Mouse (Mus musculus): Measurements from ENCODE around the gene Cenpb. TPM values are rescaled to one million over a fixed set of nuclear protein-coding genes. Genes with fewer than 3 reads are reported as not detected.

The Cenpb gene
- total RNA-seq, 2 experiments from 2014 or later, result 106 to 108 TPM

GRCm38 (mm10) chr2:131200710-131201109 lies 20.8 kb upstream of the Cenpb start:
- no peak for DNase-seq (ENCODE audit: low spot score in 2 of 2)

GRCm38 (mm10) chr2:131196606-131197316 lies 16.9 kb upstream of the Cenpb start:
- no peak for DNase-seq (ENCODE audit: low spot score in 2 of 2)

- DNase-seq (ENCODE audit: low spot score in 2 of 2), result no peak
These were observed 11.1 kb upstream of the Cenpb start for GRCm38 (mm10) chr2:131191005-131191390.

- DNase-seq (ENCODE audit: low spot score in 2 of 2), result no peak
These were observed 10.6 kb upstream of the Cenpb start for GRCm38 (mm10) chr2:131190344-131191004.

- DNase-seq (ENCODE audit: low spot score in 2 of 2), result no peak
These were observed 9.8 kb upstream of the Cenpb start for GRCm38 (mm10) chr2:131189521-131190309.

GRCm38 (mm10) chr2:131188311-131188710 lies 8.4 kb upstream of the Cenpb start:
- DNase-seq (ENCODE audit: low spot score in 2 of 2), result no peak

- DNase-seq (ENCODE audit: low spot score in 2 of 2), result no peak
These were observed 7.7 kb upstream of the Cenpb start for GRCm38 (mm10) chr2:131187602-131187922.

- DNase-seq (ENCODE audit: low spot score in 2 of 2), result peak; percentile 64 to 79
These were observed 7.1 kb upstream of the Cenpb start, which contains the start of the genes Cdc25b and Spef1 for GRCm38 (mm10) chr2:131186771-131187601. Gene Cdc25b (plus strand): TSS chr2:131186949. Gene Spef1 (minus strand): TSS chr2:131187282.

- DNase-seq (ENCODE audit: low spot score in 2 of 2), result no peak
These were observed 6.5 kb upstream of the Cenpb start for GRCm38 (mm10) chr2:131186343-131186742.

GRCm38 (mm10) chr2:131179246-131179886 lies 501 bp downstream of the Cenpb start:
- DNase-seq (ENCODE audit: low spot score in 2 of 2), result peak; percentile 69 to 73

GRCm38 (mm10) chr2:131178828-131179245 lies 1.0 kb downstream of the Cenpb start:
- DNase-seq (ENCODE audit: low spot score in 2 of 2), result peak; percentile 45 to 48

- DNase-seq (ENCODE audit: low spot score in 2 of 2), result no peak
These were observed 1.9 kb downstream of the Cenpb start for GRCm38 (mm10) chr2:131177932-131178331.

GRCm38 (mm10) chr2:131176491-131176890 lies 3.4 kb downstream of the Cenpb start:
- DNase-seq (ENCODE audit: low spot score in 2 of 2), result no peak

- DNase-seq (ENCODE audit: low spot score in 2 of 2), result no peak
These were observed 3.9 kb downstream of the Cenpb start for GRCm38 (mm10) chr2:131175945-131176309.

- DNase-seq (ENCODE audit: low spot score in 2 of 2), result no peak
These were observed 4.5 kb downstream of the Cenpb start for GRCm38 (mm10) chr2:131175286-131175944.

- DNase-seq (ENCODE audit: low spot score in 2 of 2), result peak; percentile 48 to 54
These were observed 5.2 kb downstream of the Cenpb start for GRCm38 (mm10) chr2:131174700-131175099.

- DNase-seq (ENCODE audit: low spot score in 2 of 2), result no peak
These were observed 7.5 kb downstream of the Cenpb start for GRCm38 (mm10) chr2:131172322-131172721.

GRCm38 (mm10) chr2:131171401-131172104 lies 8.3 kb downstream of the Cenpb start:
- DNase-seq (ENCODE audit: low spot score in 2 of 2), result peak; percentile 58 to 76

GRCm38 (mm10) chr2:131170936-131171335 lies 8.9 kb downstream of the Cenpb start:
- DNase-seq (ENCODE audit: low spot score in 2 of 2), result no peak
